Mouse (Mus musculus): ENCODE results near the gene 1700093K21Rik.
A peak's percentile ranks its signal among the peaks of the same experiment; 100 is the strongest.
"Not testable (repeated sequence)": the region's sequence is repeated elsewhere in the genome, so short reads cannot be mapped to it uniquely, and the experiment has no call there.

1700093K21Rik gene

DNA sequence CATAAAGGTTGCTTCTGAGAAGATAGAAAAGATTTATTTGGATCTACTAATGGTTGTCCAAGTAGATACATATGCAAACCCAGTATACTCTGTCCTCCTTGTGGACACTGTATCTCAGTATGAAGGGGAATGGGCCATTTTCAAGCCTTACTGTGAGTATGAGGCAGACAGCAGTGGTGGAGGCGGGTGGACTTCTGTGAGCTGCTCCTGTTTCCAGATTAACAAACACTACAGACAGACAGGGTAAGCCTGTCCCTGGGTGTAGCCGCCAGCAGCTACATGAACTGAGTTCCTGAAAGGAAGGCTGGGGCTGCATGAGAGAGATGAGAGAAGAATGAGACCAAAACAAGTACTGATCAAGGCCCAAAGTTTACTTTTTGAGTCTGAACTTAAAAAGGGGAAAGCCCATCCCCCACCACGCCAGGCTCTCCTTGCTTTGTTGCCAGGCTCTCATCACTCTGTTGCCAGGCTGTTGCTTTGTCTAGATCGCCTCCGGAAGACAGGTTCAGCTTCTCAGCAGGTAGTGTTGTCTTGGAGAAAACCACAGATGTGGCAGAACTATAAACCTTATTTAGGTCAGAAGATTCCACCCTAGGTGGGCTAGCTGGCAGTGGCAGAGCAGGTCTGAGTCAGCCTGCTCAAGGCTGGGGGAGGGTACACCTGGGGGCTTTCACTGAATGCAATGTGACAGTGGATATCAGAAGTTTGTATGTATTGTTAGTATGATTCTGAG, at the start of gene 1700093K21Rik:
TSS of gene 1700093K21Rik (minus strand) at position 683 of the 733 bp plus-strand sequence.
- peak in 1 of 2 experiments; percentile 16 for DNase-seq (ENCODE audit: low spot score in 2 of 2)

DNA sequence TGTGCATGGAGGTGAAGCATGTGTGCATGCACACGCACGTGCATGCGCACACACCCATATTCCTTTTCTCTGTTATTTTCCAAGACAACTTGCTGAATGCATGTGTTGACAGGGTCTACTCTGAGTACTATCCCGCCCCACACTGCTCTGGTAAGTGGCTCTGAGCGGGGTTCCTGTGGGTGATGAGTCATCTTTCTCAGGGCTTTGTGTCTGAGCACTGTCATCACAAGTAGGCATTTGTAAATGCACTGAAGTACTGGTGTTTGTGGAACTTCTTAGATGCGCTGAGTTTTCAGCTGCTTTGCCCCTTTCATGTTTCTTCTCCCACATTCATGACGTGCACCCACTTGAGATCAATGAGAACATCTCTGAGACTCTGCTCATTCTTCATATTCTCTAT, 49.2 kb upstream of the 1700093K21Rik start:
- no peak for DNase-seq (ENCODE audit: low spot score in 2 of 2)

DNA sequence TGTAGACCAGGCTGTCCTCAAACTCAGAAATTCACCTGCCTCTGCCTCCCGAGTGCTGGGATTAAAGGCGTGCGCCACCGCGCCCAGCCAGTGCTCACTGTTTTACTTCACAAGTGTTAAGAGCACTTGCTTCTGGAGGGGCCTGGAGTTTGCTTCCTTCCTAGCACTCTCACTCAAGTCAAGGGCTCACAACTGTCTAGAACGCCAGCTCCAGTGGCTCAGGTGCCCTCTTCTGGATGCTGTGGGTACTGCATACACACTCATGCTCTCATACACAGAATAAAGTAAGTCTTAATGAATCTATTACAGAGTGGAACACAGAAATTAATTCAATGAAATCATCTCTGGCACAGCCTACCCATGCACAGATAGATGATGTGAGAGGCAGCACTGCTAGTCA, 44.8 kb upstream of the 1700093K21Rik start:
- DNase-seq (ENCODE audit: low spot score in 2 of 2): peak; percentile 86 to 90

DNA sequence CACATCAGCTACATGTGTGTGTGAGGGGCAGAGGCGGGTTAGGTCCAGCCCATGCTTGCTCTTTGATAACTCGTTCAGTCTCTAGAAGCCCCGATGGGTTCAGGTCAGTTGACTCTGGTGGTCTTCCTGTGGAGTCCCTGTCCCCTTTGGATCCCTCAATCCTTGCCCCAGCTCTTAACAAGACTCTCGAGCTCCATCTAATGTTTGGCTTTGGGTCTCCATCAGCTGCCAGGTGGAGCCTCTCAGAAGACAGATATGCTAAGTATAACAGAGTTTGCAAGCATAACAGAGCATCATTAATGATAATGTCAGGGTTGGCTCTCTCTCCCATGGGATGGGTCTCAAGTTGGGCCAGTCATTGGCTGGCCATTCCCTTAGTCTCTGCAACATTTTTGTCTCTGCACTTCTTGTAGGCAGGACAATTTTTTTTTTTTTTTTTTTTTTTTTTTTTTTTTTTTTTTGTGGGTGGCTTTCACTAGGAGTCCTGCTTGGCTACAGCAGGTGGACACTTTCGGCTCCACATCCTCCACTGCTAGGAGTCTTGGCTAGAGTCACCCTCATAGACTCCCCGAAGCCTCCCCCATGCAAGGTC, 36.2 kb upstream of the 1700093K21Rik start:
- no peak for DNase-seq (ENCODE audit: low spot score in 2 of 2)

DNA sequence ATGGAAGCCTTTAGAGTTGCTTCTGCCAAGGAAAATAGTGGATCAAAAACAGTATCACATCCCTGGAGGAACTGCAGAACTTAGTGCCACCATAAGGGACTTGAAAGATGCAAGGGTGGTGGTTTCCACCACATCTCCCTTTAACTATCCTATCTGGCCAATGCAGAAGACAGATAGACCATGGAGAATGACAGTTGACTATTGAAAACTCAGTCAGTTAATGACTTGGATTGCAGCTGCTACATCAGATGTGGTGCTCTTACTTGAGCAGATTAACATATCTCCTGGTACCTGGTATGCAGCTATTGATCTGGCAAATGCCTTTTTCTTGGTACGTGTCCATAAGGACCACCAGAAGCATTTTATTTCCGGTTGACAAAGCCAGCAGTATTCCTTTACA, 16.5 kb upstream of the 1700093K21Rik start:
- DNase-seq (ENCODE audit: low spot score in 2 of 2): no peak

DNA sequence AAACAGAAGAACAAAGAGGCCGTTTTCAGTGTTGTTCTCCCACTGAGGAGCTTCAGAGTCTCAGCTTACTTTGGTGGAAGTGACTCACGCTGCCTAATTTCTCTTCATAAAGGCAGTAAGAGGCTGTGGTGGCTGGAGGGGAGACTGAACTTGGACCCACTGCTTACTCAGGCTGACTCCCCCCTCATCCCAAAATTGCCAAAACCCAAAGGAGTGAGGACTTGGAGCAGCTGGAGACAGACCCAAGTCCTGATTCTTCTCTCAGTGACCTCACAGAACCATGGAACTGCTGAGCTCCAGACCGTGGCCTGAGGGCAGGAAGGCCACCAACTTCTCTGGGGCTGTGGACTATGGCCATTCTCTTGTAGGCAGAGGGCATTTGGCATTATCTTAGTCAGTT, 2.0 kb downstream of the 1700093K21Rik start:
- DNase-seq (ENCODE audit: low spot score in 2 of 2): no peak

DNA sequence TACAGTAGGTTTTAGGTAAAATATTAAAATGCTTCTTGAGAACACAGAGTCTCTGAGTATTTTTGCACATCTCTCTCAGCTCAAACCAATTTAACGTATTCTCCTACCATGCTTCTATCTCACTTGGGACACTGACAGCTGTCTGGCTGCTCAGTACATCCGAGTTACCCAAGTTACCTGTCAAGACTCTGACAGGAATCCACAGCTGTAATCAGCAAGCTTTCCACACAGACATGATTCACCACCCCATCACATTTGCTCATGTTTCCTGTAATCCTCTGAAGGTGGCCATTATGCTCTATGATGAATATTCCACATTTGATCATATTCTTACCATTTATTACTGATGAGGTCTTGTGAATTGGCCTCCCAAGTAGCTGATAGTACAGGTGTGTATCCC, 5.6 kb downstream of the 1700093K21Rik start:
- DNase-seq (ENCODE audit: low spot score in 2 of 2): no peak

DNA sequence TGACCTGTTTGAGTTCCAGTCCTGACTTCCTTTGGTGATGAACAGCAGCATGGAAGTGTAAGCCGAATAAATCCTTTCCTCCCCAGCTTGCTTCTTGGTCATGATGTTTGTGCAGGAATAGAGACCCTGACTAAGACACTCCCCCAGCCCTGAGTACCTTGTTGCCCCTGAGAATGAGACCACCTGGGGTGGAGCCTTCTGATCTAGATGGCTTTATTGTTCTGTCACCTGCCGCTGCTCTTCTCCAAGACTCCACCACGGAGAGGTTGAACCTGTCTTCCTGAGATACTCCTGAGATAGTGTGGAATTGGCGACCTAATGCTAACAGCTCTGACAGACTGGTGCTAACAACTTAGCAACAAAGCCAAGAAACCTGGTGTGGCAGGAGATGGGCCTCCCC, 6.2 kb downstream of the 1700093K21Rik start:
- not testable (repeated sequence) for DNase-seq (ENCODE audit: low spot score in 2 of 2)

DNA sequence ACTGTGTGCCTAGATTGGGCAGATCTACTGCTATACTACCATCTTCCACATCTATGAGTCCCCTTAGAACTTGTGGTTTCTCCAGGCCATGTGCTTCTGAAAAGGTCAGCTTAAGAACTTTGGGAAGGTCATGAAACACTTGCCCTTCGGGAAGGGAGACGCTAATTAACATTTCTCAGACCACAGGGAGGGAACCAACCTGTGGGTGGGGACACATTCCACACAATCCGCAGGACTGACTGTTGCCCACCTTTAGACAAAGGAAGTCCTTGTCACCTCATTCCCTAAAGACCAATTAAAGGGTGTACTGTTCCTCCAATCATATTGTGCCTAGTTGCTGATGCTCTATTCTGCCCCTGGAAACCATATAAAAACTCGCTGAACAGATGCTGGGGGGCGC, 16.2 kb downstream of the 1700093K21Rik start:
- DNase-seq (ENCODE audit: low spot score in 2 of 2): not testable (repeated sequence)

DNA sequence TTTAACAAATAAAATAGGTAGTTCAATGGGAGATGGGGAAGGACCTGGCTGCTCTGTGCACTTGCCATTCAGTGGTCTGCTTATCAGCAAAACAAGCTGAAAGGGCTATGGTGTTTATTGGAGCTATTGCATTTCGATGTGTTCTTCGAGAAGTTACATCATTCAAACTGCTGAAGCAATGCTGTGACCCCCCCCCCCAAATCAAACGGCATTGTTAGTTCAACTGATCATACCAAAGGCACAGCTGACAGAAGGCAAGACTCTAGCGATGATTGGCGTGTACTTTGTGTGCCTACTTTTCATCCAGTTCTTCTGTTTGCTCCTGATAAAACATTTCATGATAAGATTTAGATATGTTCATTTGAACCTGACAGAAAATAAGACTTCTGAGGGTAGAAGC, 22.3 kb downstream of the 1700093K21Rik start:
- DNase-seq (ENCODE audit: low spot score in 2 of 2): no peak

DNA sequence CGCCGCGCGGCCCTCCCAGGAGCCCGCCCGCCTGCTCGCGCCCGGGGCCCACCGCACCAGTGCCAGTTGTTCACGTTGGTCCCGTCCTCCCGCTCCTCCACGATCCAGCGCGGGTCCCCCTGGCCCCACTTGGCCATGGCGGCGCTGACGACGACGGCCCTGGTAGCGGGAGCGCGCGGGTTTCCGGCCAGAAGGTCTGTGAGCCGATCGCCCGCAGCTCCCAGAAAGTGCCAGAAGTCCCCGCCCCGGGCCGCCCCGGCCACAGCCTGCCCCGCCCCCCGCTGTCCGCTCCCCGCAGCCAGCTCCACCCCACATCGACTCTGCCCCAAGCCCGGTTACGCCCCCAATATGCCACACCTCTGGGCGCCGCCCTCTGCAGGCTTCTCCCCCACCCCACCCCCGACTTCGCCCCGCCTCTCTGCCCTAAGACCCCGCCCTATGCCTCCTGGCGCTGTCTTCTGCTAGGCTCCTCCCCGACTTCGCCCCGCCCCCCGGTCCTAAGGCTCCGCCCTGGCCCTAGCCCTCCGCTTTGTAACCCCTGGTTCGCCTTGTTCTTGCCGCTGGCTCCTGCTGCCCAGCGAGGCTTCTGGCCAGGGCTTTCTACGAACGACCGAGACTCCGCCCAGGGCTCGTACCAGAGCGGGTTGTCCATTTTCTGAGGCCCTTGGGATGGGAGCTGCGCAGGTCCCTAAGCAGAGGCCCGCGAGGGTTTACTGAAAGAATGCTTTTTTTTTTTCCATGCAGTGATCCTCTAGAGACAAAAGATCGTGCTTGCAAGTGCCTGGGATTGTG, 23.0 kb downstream of the 1700093K21Rik start, which contains the start of gene Ahsa2:
TSS of gene Ahsa2 (minus strand) at position 313 of the 792 bp plus-strand sequence.
- DNase-seq (ENCODE audit: low spot score in 2 of 2): peak; percentile 91 to 94

DNA sequence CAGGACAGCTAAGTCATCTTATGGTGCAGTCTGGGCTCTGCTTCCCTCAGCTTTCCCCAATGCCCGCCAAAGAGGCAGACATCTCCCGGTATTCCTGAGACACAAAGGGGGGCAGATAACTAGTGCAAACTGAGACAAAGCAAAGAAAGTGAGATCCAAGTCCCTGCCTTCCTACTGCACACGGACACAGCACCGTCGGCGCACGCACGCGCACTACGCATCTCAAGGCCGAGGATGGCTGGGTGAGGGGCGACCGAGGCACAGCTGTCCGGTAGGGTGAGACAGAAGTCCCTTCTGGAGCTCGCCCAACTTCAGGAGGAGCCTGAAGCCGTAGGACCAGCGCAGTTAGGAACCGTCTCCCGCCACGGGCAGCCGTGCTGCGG, 23.6 kb downstream of the 1700093K21Rik start:
- DNase-seq (ENCODE audit: low spot score in 2 of 2): peak; percentile 66 to 73

DNA sequence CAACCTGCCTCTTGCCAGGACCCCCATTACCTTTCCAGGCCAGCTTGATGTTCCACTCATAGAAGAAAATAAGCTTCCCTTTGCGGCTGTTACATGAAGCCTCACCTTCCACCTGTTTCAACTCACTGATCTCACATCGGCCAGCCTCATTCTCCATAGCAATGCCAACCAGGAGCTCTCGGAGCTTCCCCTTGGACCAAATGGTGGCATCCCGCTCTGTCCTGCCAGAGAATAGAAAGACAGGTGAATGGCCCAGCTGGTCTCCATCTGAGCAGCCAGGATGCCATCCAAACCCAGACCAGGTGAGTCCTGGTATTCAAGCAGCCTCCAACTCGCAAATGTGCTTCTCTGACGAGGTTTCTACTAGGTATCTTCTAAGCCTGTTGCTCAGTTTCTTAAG, 24.3 kb downstream of the 1700093K21Rik start:
- no peak for DNase-seq (ENCODE audit: low spot score in 2 of 2)

DNA sequence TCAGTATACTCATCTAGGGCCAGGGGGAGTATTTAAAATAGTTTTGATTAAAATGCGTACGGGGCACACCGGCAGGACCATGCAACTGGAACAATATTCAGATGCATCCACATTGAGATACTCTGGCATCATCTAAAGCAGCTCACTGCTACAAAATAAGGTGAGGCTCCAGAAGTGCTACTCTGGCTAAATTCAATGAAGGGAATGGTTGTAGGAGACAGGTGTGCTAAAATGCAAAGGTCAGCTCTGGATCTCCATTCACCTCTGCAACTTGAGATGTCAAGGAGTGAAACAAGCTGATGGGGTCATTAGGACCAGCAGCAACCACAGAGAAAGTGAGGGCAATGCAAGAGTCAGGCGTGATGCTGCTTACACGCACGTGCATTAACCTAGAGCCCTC, 25.7 kb downstream of the 1700093K21Rik start:
- no peak for DNase-seq (ENCODE audit: low spot score in 2 of 2)

DNA sequence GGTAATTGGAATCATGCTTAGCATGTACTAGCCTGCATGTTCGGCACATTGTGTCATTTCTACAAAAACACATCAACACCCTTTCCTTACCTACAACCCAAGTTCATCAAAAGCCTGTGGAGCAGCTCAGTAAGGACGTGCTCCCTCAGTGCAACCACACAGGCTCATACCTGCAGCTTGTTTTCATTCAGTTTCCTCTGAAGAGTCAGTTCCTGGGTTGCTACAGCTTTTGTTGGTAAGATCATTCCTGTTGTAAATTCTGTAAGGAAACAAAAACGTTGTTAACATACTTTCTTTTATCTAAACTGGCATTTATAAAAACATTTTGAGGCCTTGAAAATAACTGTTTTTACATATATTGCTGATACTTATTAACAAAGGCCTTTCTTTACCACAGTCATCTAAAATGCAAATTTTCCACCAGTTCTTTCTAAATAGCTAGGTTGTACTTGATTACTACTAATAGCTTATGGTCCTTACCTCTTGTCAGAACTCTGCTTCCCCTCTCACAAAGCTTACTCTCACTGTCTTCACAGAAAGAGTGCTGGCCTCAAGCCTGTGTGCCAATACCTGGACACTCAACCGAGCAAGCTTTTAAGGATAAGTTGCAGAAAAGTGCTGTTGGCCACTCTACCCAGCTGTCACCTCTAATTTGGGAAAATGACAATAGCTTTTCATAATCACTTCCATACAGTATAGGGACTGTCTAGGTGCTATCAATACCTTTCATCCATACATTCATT, 28.7 kb downstream of the 1700093K21Rik start:
- DNase-seq (ENCODE audit: low spot score in 2 of 2): no peak

DNA sequence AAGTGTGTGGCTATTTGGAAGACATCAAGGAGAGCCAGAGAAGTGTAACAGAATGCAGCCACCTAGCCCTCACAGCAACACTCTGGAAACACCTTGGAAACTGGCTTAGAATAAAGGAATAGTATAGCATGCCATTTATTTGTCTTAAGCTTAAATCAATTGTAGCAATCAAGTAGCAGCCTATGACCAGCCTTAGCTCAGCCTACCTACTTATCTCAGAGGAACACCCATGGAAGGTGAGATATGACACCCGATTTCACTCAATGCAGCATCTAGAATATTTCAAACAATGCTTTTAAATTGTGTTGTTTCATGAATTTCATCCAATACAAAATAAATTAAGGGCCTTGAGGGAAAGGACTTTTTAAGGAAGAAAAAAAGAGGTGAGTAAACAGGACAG, 31.0 kb downstream of the 1700093K21Rik start:
- DNase-seq (ENCODE audit: low spot score in 2 of 2): no peak

All from right cerebral cortex, adult 2 months (tissue).